ENCODE assay signal across 12 mouse cellular contexts in the genomic region with DNA sequence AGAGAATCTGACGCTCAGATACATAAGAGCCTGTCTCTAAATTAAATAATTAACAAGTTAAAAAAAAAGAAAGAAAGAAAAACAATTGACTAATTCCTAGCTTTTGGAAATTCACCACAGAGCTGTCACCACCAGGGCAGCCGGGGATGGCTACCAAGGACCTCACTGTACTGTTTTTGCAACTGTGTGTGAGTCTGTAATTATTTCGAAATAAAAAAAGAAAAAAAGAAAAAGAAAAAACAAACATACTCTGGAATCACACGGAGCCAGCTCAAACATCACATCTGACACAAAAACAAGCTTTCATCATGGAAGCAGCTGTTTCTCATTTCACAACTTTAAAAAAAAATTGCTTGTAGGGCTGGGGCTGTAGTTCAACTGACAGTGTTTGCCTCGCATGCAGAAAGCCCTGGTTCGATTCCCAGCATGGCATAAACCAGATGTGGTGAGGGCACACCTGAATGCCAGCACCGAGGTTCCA.
DNase-seq lines count a peak whose midpoint lies in the region; ATAC-seq and TF ChIP-seq lines count a peak whose summit lies in the region.
"Had no signal": no experiment of that assay in that cellular context is flagged by ENCODE, and none has a peak within 500 bp of the region (broad histone marks: within the 10 kb centered on the region; RNA-seq: fewer than 3 reads in every experiment).

No protein-coding gene starts in this region.

- no peak overlapping the region for H3K9ac ChIP-seq in lung, embryonic 14.5 days
- H3K9ac ChIP-seq in midbrain, embryonic 11.5 days (ENCODE audit: low read length) = no peak overlapping the region
- H3K9ac ChIP-seq: forebrain, embryonic 13.5 days; liver, embryonic 14.5 days; midbrain, embryonic 13.5 days had no signal

- H3K27ac ChIP-seq in lung, embryonic 14.5 days (ENCODE audit: low read depth) = no peak overlapping the region
- no peak overlapping the region for H3K27ac ChIP-seq in midbrain, embryonic 11.5 days (ENCODE audit: low read depth, low read length)
- H3K27ac ChIP-seq: forebrain, embryonic 13.5 days; liver, embryonic 14.5 days; midbrain, embryonic 13.5 days had no signal

- no peak for TF ChIP-seq POLR2A in lung, adult 2 months (IDR thresholded peaks at IDR 0.05; ENCODE audit: borderline replicate concordance, extremely low read depth, low read depth, low read length)

- peak; percentile 10 for DNase-seq in gastrocnemius, postnatal 25 days
- DNase-seq in gastrocnemius, adult 8-10 months (ENCODE audit: low spot score in 2 of 2) = no peak
- peak; percentile 50 for DNase-seq in lung, embryonic 14.5 days
- DNase-seq in lung, adult 2 months = no peak
- DNase-seq in heart, postnatal 14 days = peak; percentile 39 to 58
- peak; percentile 55 for DNase-seq in skeletal muscle tissue, adult 2 months (ENCODE audit: low read depth, low spot score)
- no peak for DNase-seq in left cerebral cortex, postnatal 4 days
- no peak for DNase-seq in midbrain, embryonic 11.5 days (ENCODE audit: low spot score, missing footprints)
- DNase-seq: thymus, postnatal 14 days had no signal

- H3K36me3 ChIP-seq in lung, embryonic 14.5 days (ENCODE audit: insufficient read depth) = no peaks in the 10 kb centered on the region
- H3K36me3 ChIP-seq in midbrain, embryonic 11.5 days (ENCODE audit: control insufficient read depth, insufficient read depth, low read length) = no peaks in the 10 kb centered on the region
- H3K36me3 ChIP-seq: midbrain, embryonic 13.5 days had no signal

- no peaks in the 10 kb centered on the region for H3K27me3 ChIP-seq in lung, embryonic 14.5 days (ENCODE audit: insufficient read depth, low read length)
- no peaks in the 10 kb centered on the region for H3K27me3 ChIP-seq in midbrain, embryonic 11.5 days (ENCODE audit: control insufficient read depth, insufficient read depth, low read length)
- H3K27me3 ChIP-seq: forebrain, embryonic 13.5 days; midbrain, embryonic 13.5 days had no signal

- TF ChIP-seq CTCF in lung, embryonic 14.5 days (IDR thresholded peaks at IDR 0.05; ENCODE audit: low read depth) = no peak
- no peak for TF ChIP-seq CTCF in lung, adult 2 months (IDR thresholded peaks at IDR 0.05; ENCODE audit: insufficient read depth, low read length)

- 34% methylated on average over 7 of the region's 7 CpGs for WGBS in lung, embryonic 14.5 days
- WGBS in lung, adult 2 months = 59% methylated on average over 7 of the region's 7 CpGs
- WGBS in midbrain, embryonic 11.5 days = 78% methylated on average over 7 of the region's 7 CpGs

- peak; percentile 49; the same call in 1 of the 2 replicates for ATAC-seq in lung, embryonic 14.5 days (ENCODE audit: insufficient read depth)
- ATAC-seq in midbrain, embryonic 11.5 days (ENCODE audit: low FRiP score) = no peak
- ATAC-seq: forebrain, embryonic 13.5 days; midbrain, embryonic 13.5 days had no signal

- no peak overlapping the region for H3K4me3 ChIP-seq in lung, embryonic 14.5 days (ENCODE audit: low read depth, low read length)
- H3K4me3 ChIP-seq in lung, adult 2 months (replicated peaks; ENCODE audit: extremely low read depth, low read depth, low read length) = no peak overlapping the region
- no peak overlapping the region for H3K4me3 ChIP-seq in midbrain, embryonic 11.5 days (ENCODE audit: low read depth, low read length)
- H3K4me3 ChIP-seq: forebrain, embryonic 13.5 days; midbrain, embryonic 13.5 days had no signal

- H3K4me1 ChIP-seq in lung, embryonic 14.5 days (ENCODE audit: insufficient read depth) = no peaks in the 10 kb centered on the region
- H3K4me1 ChIP-seq in lung, adult 2 months (ENCODE audit: control insufficient read depth, insufficient read depth, low read length) = no peaks in the 10 kb centered on the region
- peaks cover 6% of the 10 kb centered on the region for H3K4me1 ChIP-seq in midbrain, embryonic 11.5 days (ENCODE audit: control insufficient read depth, insufficient read depth, low read length)

- no peak overlapping the region for H3K4me2 ChIP-seq in lung, embryonic 14.5 days
- H3K4me2 ChIP-seq in midbrain, embryonic 11.5 days = no peak overlapping the region
- H3K4me2 ChIP-seq: forebrain, embryonic 13.5 days; midbrain, embryonic 13.5 days had no signal

- H3K9me3 ChIP-seq in lung, embryonic 14.5 days (ENCODE audit: low read depth, low read length) = no peaks in the 10 kb centered on the region
- no peaks in the 10 kb centered on the region for H3K9me3 ChIP-seq in midbrain, embryonic 11.5 days (ENCODE audit: control insufficient read depth, low read length)
- H3K9me3 ChIP-seq: forebrain, embryonic 13.5 days; midbrain, embryonic 13.5 days had no signal

- intact Hi-C loops in heart, postnatal 14 days (cut with DNase I) = loop anchor here (10.0 kb wide), 1 partner anchor 171 kb away; a partner anchor contains a TSS
- intact Hi-C loops in left cerebral cortex, postnatal 4 days (cut with DNase I) = no loop called here

Comparison
In these comparisons a context has a peak if more than half of its experiments do, and no peak if none do; other contexts are left out.
1. DNase-seq: peak in gastrocnemius, postnatal 25 days (single experiment), lung, embryonic 14.5 days (single experiment), heart, postnatal 14 days (2 of 2) and skeletal muscle tissue, adult 2 months (single experiment); none in gastrocnemius, adult 8-10 months (0 of 2), lung, adult 2 months (single experiment), left cerebral cortex, postnatal 4 days (single experiment) and midbrain, embryonic 11.5 days (single experiment).